Mouse (Mus musculus) adrenal gland, adult 18-20 months (tissue): ENCODE results near the gene Mpp2. TPM values are rescaled to one million over a fixed set of nuclear protein-coding genes. Genes with fewer than 3 reads are reported as not detected.

Source experiments
- DNase-seq, 2 experiments: peaks; one replicate each; pipeline ENCODE4 v3.0.0; 2021 to 2022; ENCODE audit warnings: low spot score in 2 of 2
- total RNA-seq, 2 experiments: library from RNA; stranded (reverse); gene quantifications; 1 replicate in 1 of 2; 2 replicates in 1 of 2; pipeline ENCODE4 v1.2.3; 2021

The Mpp2 gene
- total RNA-seq, 2 experiments from 2014 or later, result 8.8 to 13.0 TPM

DNA sequence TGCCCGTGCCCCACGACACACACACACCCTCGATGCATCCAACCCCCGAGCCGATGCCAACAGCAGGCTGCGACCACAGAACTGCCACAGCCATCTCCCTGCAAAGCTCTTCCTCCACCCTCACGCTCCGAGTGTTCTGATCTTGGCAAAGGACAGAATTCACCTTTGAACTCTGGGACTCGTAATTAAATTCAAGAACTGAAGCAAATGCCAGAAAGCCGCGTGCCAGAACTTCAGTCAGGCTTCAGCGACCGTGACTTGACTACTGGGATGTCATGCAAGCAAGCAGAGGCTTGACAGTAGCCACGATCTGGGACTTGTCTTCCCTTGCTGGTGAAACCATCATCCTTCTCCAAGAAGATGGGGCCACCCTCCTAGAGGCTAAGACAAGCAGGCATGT, 14.6 kb downstream of the Mpp2 start:
- no peak for DNase-seq

GRCm38 (mm10) chr11:102072729-102073128, 15.6 kb downstream of the Mpp2 start:
- no peak for DNase-seq

- no peak for DNase-seq
Measured at GRCm38 (mm10) chr11:102070426-102070825, 17.9 kb downstream of the Mpp2 start.

- DNase-seq, result no peak
Measured at GRCm38 (mm10) chr11:102069633-102070032, 18.7 kb downstream of the Mpp2 start.

DNA sequence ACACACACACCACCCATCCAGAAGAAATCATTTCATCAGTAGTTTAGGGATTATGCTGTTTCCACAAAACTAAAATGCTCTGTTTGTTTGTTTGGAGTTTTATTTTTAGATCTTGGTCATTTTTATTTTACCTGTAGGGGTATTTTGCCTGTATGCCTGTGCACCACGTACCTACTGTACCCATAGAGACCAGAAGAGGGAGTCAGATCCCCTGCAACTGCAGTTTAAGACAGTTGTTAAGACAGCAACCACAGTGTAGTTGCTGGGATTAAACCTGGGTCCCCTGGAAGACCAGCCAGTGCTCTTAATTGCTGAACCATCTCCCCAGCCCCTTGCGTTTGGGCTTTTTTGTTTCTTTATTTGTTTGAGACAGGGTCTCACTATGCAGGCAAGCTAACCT, 19.3 kb downstream of the Mpp2 start:
- DNase-seq, result no peak

DNA sequence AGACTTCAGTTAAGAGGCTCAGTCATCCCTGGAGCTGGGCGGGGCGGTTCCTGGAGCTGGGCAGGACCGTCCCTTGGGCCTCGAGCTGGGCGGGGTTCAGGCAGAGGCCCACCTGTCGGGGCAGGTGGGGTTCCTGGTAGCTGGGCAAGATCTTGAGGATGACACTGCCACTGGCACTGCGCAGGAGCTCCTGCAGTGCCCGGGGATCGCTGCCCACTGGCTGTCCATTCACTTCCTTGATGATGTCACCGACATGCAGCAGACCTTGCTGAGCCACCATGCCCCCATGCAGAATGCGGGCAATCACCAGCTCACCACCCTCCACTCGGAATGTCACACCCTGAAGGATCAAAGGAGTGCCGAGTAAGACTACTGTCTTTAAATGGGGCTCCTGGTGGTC, 25.2 kb downstream of the Mpp2 start:
- DNase-seq, result no peak

- no peak for DNase-seq
Measured at GRCm38 (mm10) chr11:102061941-102062473, 26.3 kb downstream of the Mpp2 start.

DNA sequence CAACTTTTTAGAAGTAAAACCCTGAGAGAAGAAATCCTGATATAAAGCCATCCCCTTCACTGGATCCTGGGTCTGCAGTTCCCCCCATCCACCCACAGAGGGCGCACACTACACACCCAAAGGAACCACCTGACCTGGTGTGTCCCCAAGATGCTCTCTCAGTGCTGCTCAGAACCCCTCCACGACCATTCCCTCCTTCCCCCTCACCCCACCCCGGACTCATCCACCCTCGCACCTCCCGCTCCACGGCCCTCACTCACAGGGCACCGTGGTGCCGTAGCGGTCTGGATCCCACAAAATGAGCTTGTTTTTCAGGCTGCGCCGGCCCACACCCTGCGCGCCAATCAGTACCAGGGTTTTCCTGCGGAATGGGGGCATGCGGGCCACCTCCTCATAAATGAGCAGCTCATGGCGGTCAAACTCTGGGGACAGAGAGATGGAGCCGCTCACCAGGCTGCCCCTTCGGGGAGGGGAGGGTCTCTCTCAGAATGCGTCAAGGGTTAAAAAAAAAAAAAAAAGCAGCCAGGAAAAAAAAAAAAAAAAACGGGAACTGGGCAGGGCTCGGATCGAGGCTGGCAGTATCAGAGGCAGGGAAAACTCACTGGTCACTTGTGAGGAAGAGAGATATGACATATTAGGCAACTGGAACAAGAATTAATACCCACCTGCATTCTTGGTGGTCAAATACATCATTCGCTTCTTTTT, 26.9 kb downstream of the Mpp2 start:
- peak; percentile 69 to 80 for DNase-seq

DNA sequence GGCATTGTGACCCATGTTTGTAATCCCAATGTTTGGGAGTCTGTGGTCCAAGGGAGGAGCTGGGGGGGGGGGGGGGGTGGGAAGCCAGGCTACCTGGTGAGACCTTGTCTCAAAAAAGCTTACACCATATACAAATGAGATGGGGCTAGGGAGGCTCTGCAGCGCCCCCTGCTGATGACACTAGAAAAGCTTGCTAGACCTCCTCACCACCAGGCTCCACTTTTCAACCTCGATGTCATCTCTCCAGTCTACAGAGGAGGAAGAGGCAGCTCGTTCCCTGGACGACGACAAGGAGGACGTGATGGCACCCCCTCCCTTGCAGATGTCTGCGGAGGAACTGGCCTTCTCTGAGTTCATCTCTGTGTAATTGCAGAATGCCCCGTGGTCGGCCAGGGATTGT, 34.5 kb downstream of the Mpp2 start:
- peak; percentile 46 to 66 for DNase-seq

- no peak for DNase-seq
Measured at GRCm38 (mm10) chr11:102053183-102053582, 35.1 kb downstream of the Mpp2 start.

- no peak for DNase-seq
Measured at GRCm38 (mm10) chr11:102052697-102053096, 35.6 kb downstream of the Mpp2 start.

DNA sequence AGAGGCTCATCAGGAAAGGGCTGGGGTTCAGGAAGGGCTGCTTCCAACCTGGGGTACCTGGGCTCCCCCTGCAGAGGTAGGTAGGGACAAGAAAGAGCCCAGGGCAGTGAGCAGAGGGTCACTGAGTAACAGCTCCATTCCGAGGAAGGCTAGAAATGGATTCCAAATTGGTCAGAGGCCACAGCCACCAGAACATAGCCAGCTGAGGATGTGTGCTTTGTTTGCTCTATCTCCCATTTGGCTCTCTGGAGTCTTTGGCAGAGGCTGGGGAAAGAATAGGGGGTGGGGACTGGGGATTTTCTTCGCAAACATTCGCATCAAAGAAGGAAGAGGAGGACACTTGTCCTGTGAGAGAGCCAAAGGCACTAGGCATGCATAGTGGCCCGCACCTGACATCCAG, 36.4 kb downstream of the Mpp2 start:
- DNase-seq, result no peak

DNA sequence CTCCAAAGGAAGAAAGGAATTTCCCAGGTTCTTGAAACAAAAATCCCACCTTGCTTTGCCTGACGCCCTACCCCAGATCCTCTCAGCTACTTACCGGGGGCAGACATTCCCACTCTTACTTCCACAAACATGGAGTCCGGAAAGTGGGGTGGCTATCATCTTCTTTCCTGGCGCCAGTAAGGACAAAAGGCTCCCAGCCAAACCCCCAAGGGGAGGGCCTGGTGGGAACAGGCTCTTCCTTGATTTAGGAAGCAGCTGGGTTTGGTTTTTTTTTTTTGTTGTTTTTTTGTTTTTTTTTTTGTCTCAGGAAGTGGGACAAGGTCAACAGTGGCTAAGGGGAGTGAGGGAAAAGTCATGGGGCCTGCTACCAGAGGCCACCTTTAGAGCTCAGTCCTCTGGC, 36.8 kb downstream of the Mpp2 start:
- no peak for DNase-seq

DNA sequence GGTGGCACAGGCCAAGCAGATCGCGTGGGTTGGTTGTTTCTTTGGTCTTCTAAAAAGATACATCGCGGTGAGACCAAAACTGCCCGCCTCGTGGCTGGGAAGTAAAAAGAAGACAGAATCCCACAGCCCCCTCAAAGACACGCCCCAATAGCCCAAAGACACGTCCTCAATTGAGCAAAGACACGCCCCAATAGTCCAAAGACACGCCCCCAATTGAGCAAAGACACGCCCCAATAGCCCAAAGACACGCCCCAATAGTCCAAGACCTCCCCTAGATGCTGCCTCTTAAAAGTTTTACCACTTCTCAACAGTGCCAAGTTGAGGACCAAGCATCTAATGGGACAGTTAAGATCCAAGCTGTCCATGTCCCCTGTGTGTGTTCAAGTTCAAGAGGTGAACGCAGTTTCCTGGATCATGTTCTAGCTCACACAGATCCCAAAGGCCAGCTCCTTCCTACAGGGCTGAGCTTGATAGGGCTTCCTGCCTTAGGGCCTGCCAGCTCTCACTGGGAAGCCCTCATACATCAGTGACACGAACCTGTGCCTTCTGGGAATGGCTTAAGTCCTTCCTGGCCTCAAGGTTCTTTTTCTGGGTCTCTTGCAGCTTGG, 38.3 kb downstream of the Mpp2 start:
- DNase-seq, result no peak

DNA sequence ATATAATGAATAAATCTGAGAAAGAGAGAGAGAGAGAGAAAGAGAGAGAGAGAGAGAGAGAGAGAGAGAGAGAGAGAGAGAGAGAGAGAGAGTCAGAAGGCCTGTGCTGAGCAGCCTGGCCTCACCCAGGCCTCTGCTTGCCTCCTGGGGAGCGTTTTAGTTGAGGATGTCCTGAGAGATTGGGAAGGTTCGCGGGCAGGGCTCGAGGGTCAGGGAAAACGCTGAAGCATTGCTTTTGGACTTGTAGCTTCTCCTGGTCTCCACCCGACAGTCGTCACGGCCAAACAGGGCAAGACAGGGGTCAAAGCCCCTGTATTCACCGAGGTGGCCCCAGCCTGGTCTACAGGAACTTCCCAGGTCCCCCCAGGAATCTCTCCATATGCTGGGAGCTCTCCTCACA, 41.7 kb downstream of the Mpp2 start:
- DNase-seq, result no peak

- DNase-seq, result no peak
Measured at GRCm38 (mm10) chr11:102044691-102045212, 43.6 kb downstream of the Mpp2 start.

DNA sequence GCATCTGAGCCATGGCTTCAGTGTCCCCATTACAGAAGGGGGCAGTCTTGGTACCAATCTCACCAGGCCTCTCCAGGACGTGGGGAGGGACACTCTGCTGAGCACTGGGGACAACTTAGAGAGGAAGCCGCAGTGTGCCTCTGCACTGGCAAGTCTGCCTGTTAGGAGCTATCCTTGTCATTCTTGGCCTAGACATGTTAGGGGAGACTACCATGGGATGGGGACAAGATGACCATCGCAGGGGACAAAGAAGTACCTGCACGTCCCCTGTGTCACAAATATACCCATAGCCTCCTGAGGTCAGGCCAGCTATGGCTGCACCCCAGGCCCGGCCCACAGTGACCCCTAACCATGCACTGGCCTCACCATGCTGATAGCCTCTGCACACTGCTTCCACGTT, 44.9 kb downstream of the Mpp2 start:
- DNase-seq, result no peak

DNA sequence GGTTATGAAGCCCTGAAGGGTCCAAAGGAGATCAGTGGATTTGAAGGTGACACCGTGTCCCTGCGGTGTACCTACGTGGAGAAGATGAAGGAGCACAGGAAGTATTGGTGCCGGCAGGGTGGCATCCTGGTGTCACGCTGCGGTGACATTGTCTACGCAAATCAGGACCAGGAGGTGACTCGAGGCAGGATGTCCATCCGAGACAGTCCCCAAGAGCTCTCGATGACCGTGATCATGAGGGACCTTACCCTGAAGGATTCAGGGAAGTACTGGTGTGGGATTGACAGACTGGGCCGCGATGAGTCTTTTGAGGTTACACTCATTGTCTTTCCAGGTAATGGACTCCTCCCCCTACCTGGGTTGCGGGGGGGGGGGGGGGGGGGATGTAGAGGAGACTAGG, 45.3 kb downstream of the Mpp2 start:
- no peak for DNase-seq

- no peak for DNase-seq
Measured at GRCm38 (mm10) chr11:102041350-102041949, 46.9 kb downstream of the Mpp2 start, which contains the start of gene Cd300lg. TSS of gene Cd300lg (plus strand) at chr11:102041509.

- no peak for DNase-seq
Measured at GRCm38 (mm10) chr11:102040646-102041045, 47.7 kb downstream of the Mpp2 start.

- DNase-seq, result peak; percentile 92 to 96
Measured at GRCm38 (mm10) chr11:102040138-102040524, 48.2 kb downstream of the Mpp2 start.
